Mouse (Mus musculus) lung, embryonic 14.5 days (tissue): ENCODE data around the gene Dpp9. TPM values are rescaled to one million over a fixed set of nuclear protein-coding genes. Genes with fewer than 3 reads are reported as not detected.
A peak's percentile ranks its signal among the peaks of the same experiment; 100 is the strongest.

Experiments used
- ATAC-seq: fragments of 200-750 bp; cut with Nextera tagmentation; 2 replicates; pipeline ENCODE4 v1.8.0; 2017; ENCODE audit warnings: mild to moderate bottlenecking, moderate TSS enrichment, moderate library complexity; ENCODE audit not compliant: insufficient read depth
- DNase-seq: peaks from one replicate; pipeline ENCODE4 v3.0.0-alpha.2; 2015
- H3K27ac ChIP-seq: fragments of 300-500 bp; sonication (generic); 2 replicates; pipeline ENCODE4 v1.5.1; 2014; ENCODE audit warnings: low read depth, mild to moderate bottlenecking, moderate library complexity
- H3K27me3 ChIP-seq: fragments of 300-500 bp; sonication (generic); 2 replicates; pipeline ENCODE4 v1.6.1; 2014; ENCODE audit warnings: low read length, control low read depth; ENCODE audit not compliant: insufficient read depth
- H3K36me3 ChIP-seq: fragments of 300-500 bp; sonication (generic); 2 replicates; pipeline ENCODE4 v1.6.1; 2014; ENCODE audit warnings: control low read depth; ENCODE audit not compliant: insufficient read depth
- H3K4me1 ChIP-seq: fragments of 300-500 bp; sonication (generic); 2 replicates; pipeline ENCODE4 v1.6.1; 2014; ENCODE audit warnings: antibody characterized with exemption, control low read depth; ENCODE audit not compliant: insufficient read depth
- H3K4me2 ChIP-seq: fragments of 300-500 bp; sonication (generic); 2 replicates; pipeline ENCODE4 v1.6.1; 2014; ENCODE audit warnings: mild to moderate bottlenecking
- H3K4me3 ChIP-seq: fragments of 300-500 bp; sonication (generic); 2 replicates; pipeline ENCODE4 v1.5.1; 2014; ENCODE audit warnings: low read depth, low read length
- H3K9ac ChIP-seq: fragments of 300-500 bp; sonication (generic); 2 replicates; pipeline ENCODE4 v1.6.1; 2014
- H3K9me3 ChIP-seq: fragments of 300-500 bp; sonication (generic); 2 replicates; pipeline ENCODE4 v1.6.1; 2016; ENCODE audit warnings: low read depth, low read length, control low read depth
- CTCF ChIP-seq: IDR thresholded peaks from 2 replicates; pipeline ENCODE4 v1.5.1; 2016; ENCODE audit warnings: antibody characterized with exemption, low read depth
- WGBS: fragments of 180-500 bp; shearing (Covaris S2); extraction: QIAGEN DNeasy Blood & Tissue Kit; methylation state at CpG from one replicate; pipeline ENCODE4 v1.1.7; 2014; 5-methylcytosine and 5-hydroxymethylcytosine counted together
- polyA plus RNA-seq: library from polyadenylated mRNA; unstranded; fragments of >200 nt; fragmentation: Nextera tagmentation; extraction: Ambion mirVana; gene quantifications from 2 replicates; pipeline ENCODE4 v1.2.1, GENCODE M21; 2014

Dpp9 gene
- polyA plus RNA-seq, 1 experiment from 2014 or later: 41.3 TPM

DNA sequence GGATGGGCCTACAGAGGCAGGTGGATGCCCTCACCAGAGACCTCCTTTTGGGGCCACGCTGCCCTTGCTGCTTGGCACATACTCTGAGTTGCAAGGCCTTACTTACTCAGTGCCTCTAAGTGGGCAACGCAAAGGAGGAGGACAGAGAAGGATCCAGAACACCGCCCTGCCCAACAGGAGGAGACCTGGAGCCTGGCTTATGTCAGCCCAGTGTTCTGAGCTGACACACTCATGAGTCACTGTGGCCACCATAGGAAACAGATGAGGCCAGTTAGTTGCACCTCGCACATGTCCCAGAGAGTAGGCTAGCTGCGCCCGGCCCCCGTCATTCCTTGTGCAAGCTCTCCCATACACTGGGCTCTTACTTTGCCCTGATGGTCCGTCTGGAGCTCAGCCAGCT lies 16.2 kb downstream of the Dpp9 start:
- no peaks in the 10 kb centered on the region for H3K4me1 ChIP-seq
- H3K27ac ChIP-seq: no peak overlapping the region
- no peak overlapping the region for H3K9ac ChIP-seq
- H3K27me3 ChIP-seq: no peaks in the 10 kb centered on the region
- H3K36me3 ChIP-seq: peaks cover 86% of the 10 kb centered on the region
- no peak for DNase-seq
- no peaks in the 10 kb centered on the region for H3K9me3 ChIP-seq
- ATAC-seq: no peak
- TF ChIP-seq CTCF: no peak
- no peak overlapping the region for H3K4me2 ChIP-seq
- no peak overlapping the region for H3K4me3 ChIP-seq
- WGBS: 88% methylated on average over 8 of the region's 8 CpGs

DNA sequence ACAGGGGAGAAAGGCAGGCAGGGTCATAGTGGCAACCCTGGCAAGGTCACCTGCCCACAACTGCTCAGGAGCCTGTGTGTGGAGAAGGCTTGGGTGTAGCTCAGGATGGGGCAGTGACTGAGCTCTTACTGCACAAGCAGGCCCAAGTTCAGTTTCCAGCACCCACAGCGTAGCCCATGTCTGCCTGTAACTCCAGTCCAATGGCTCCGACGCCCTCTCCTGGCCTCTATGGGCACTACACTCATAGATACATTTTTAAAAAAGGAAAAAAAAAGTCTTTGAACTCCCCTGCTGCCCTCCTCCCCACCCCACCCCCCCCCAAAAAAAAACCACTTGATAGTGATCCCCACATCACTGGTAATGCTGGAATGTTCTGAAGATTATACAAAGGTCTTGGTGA lies 17.1 kb downstream of the Dpp9 start:
- DNase-seq: no peak
- WGBS: 71% methylated on average over 3 of the region's 3 CpGs
- no peak for ATAC-seq
- H3K27ac ChIP-seq: no peak overlapping the region
- no peak overlapping the region for H3K9ac ChIP-seq
- no peak overlapping the region for H3K4me2 ChIP-seq
- no peaks in the 10 kb centered on the region for H3K4me1 ChIP-seq
- H3K4me3 ChIP-seq: no peak overlapping the region
- H3K27me3 ChIP-seq: no peaks in the 10 kb centered on the region
- no peaks in the 10 kb centered on the region for H3K9me3 ChIP-seq
- no peak for TF ChIP-seq CTCF
- peaks cover 86% of the 10 kb centered on the region for H3K36me3 ChIP-seq

DNA sequence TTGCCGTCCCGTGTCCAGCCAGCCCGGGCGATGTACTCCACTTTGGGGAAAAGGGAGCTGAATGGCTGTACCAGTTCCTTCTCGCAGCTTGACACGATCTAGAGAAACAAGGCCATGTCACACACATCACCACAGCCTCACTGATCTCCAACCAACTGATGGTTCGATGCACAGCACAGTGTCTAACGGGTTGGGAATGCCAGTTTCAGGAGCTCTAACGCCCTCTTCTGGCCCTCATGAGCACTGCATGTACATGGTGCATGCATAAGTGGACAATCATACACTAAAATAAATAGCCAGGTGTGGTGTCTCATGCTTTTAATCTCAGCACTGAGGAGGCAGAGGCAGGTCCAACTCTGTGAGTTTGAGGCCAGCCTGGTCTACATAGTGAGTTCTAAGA lies 18.1 kb downstream of the Dpp9 start:
- WGBS: 83% methylated on average over 9 of the region's 9 CpGs
- H3K4me3 ChIP-seq: no peak overlapping the region
- H3K4me2 ChIP-seq: no peak overlapping the region
- ATAC-seq: no peak
- H3K27me3 ChIP-seq: no peaks in the 10 kb centered on the region
- H3K36me3 ChIP-seq: peaks cover 90% of the 10 kb centered on the region
- H3K9me3 ChIP-seq: no peaks in the 10 kb centered on the region
- no peaks in the 10 kb centered on the region for H3K4me1 ChIP-seq
- TF ChIP-seq CTCF: peak; percentile 48
- no peak for DNase-seq
- no peak overlapping the region for H3K27ac ChIP-seq
- H3K9ac ChIP-seq: no peak overlapping the region

DNA sequence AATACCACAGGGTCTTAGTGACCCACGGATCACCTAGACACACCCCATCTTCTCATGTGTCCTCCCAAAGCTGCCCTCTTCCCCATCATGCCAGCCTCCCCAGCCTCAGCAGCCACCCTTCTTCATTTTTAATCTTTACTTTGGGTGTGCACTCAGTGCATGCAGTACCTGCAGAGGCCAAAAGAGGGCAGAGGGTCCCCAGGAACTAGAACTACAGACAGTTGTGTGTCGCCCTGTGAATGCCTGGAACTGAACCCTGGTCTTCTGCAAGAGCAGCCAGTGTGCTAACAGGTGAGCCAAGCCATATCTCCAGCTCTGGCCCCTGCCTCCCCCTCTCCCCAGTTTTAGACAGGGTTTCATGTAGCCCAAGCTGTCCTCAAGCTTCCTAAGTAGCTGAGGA lies 21.8 kb downstream of the Dpp9 start:
- peak; percentile 27 for DNase-seq
- 70% methylated on average over 2 of the region's 2 CpGs for WGBS
- no peak overlapping the region for H3K4me3 ChIP-seq
- no peak for ATAC-seq
- H3K4me2 ChIP-seq: no peak overlapping the region
- TF ChIP-seq CTCF: peak; percentile 67
- no peak overlapping the region for H3K9ac ChIP-seq
- no peaks in the 10 kb centered on the region for H3K27me3 ChIP-seq
- H3K4me1 ChIP-seq: no peaks in the 10 kb centered on the region
- peaks cover 86% of the 10 kb centered on the region for H3K36me3 ChIP-seq
- H3K9me3 ChIP-seq: no peaks in the 10 kb centered on the region
- no peak overlapping the region for H3K27ac ChIP-seq

DNA sequence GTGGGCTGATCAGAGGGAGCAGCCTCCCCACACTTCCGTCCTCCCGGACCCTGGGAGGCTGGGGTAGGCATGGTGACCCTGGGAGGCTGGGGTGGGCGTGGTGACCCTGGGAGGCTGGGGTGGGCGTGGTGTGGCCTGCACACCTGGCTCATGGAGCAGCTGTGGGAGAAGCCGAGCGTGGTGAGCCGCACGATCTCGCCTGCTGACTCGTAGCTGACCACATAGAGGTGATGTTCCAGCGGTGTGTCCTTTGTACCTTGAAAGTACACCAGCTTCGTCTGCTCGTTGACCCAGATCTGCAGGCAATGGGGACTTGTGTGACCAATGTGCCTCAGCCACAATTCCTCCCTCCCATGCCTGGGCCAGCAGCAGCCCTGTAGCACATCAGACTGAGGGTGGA lies 23.9 kb downstream of the Dpp9 start:
- 88% methylated on average over 13 of the region's 13 CpGs for WGBS
- H3K9me3 ChIP-seq: no peaks in the 10 kb centered on the region
- H3K27me3 ChIP-seq: no peaks in the 10 kb centered on the region
- H3K9ac ChIP-seq: no peak overlapping the region
- 0 out of 2 replicates have a peak, but pooled peaks have one; percentile 21 for ATAC-seq
- no peak overlapping the region for H3K4me3 ChIP-seq
- peaks cover 88% of the 10 kb centered on the region for H3K36me3 ChIP-seq
- H3K4me1 ChIP-seq: no peaks in the 10 kb centered on the region
- H3K27ac ChIP-seq: no peak overlapping the region
- no peak overlapping the region for H3K4me2 ChIP-seq
- DNase-seq: no peak
- no peak for TF ChIP-seq CTCF

DNA sequence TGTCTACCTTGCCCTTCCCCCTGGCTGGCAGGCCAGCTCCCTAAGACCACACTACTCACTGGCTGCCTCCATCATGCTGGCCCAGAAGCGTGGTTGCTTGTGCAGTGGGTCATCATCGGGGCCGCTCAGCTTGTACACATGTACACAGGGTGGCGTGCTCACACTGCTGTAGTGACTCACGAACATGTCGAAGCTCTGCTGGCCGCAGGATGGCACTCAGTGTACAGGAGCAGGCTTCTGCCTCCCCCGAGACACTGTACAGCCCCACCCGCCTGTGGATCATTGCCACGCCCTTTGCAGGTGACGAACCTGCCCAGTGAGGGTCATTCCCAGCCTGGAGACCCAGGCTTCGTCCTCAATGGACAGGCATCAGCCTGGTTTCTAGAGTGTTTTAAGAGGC lies 24.3 kb downstream of the Dpp9 start:
- TF ChIP-seq CTCF: no peak
- no peak overlapping the region for H3K27ac ChIP-seq
- H3K4me1 ChIP-seq: no peaks in the 10 kb centered on the region
- no peak overlapping the region for H3K4me2 ChIP-seq
- ATAC-seq (0 out of 2 replicates have a peak, but pooled peaks have one; percentile 23), DNase-seq (no peak)
- no peak overlapping the region for H3K4me3 ChIP-seq
- H3K27me3 ChIP-seq: no peaks in the 10 kb centered on the region
- H3K36me3 ChIP-seq: peaks cover 91% of the 10 kb centered on the region
- H3K9ac ChIP-seq: no peak overlapping the region
- no peaks in the 10 kb centered on the region for H3K9me3 ChIP-seq
- WGBS: 89% methylated on average over 12 of the region's 12 CpGs

DNA sequence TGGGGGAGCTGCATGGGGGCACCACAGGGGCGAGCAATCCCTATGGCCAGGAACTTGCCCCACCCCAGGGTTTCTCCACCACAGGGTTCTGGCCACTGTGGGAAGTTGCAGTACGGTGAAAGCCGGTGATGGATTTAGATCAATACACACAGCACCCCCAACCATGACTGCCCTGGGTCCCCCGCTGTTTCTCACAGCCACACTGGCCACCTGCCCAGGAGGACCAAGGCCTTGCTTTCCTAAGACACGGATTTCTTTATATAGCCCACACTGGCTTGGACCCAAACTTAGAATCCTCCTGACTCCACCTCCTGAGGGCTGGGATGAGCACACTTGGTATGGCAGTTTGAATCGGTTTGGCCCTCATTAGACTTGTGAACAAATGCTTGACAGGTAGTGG lies 27.4 kb downstream of the Dpp9 start:
- 85% methylated on average over 6 of the region's 6 CpGs for WGBS
- no peak for DNase-seq
- no peak overlapping the region for H3K4me2 ChIP-seq
- no peak overlapping the region for H3K9ac ChIP-seq
- no peak for ATAC-seq
- H3K9me3 ChIP-seq: no peaks in the 10 kb centered on the region
- TF ChIP-seq CTCF: no peak
- peaks cover 88% of the 10 kb centered on the region for H3K36me3 ChIP-seq
- no peak overlapping the region for H3K4me3 ChIP-seq
- no peaks in the 10 kb centered on the region for H3K4me1 ChIP-seq
- H3K27ac ChIP-seq: no peak overlapping the region
- H3K27me3 ChIP-seq: no peaks in the 10 kb centered on the region
